Mouse (Mus musculus): Measurements from ENCODE around the gene Gm27179. TPM values are rescaled to one million over a fixed set of nuclear protein-coding genes. Genes with fewer than 3 reads are reported as not detected.

The Gm27179 gene
- polyA plus RNA-seq, 1 experiment from 2014 or later, result not detected

Other genes with a start within 250 kb of the Gm27179 start
- gene Synb, start 218.2 kb downstream of the Gm27179 start, polyA plus RNA-seq (2016; fragmentation: Nextera tagmentation; extraction: Ambion mirVana), result 0.06 and 0.11 TPM in 2 replicates
- 0.43 TPM in 1 of 2 replicates, not detected in the other for gene Gm16867, start 9.2 kb downstream of the Gm27179 start, polyA plus RNA-seq (2016; fragmentation: Nextera tagmentation; extraction: Ambion mirVana)
- 8.8 and 9.1 TPM in 2 replicates for gene Entpd4b, start 42.9 kb upstream of the Gm27179 start, polyA plus RNA-seq (2016; fragmentation: Nextera tagmentation; extraction: Ambion mirVana)